Mouse (Mus musculus) lung, adult 2 months (tissue): Measurements from ENCODE around the gene Flad1. TPM values are rescaled to one million over a fixed set of nuclear protein-coding genes. Genes with fewer than 3 reads are reported as not detected.

Source experiments
- DNase-seq: peaks from one replicate; pipeline ENCODE4 v3.0.0; 2022
- H3K4me1 ChIP-seq: fragments of 200-500 bp; 2 replicates; pipeline ENCODE4 v1.6.1; 2011; ENCODE audit warnings: low read length; ENCODE audit not compliant: control insufficient read depth, insufficient read depth
- H3K4me3 ChIP-seq: fragments of 200-500 bp; replicated peaks from 2 replicates; pipeline ENCODE3; 2011; ENCODE audit warnings: low read depth, mild to moderate bottlenecking, control low read depth, low read length; ENCODE audit errors: extremely low read depth
- CTCF ChIP-seq: fragments of 200-500 bp; IDR thresholded peaks from 2 replicates; pipeline ENCODE4 v1.5.1; 2011; ENCODE audit warnings: mild to moderate bottlenecking, low read length, control low read depth; ENCODE audit not compliant: insufficient read depth
- POLR2A ChIP-seq: fragments of 200-500 bp; IDR thresholded peaks from 2 replicates; pipeline ENCODE4 v1.6.1; 2011; ENCODE audit warnings: low read depth, mild to moderate bottlenecking, control low read depth, low read length, borderline replicate concordance; ENCODE audit errors: extremely low read depth
- WGBS: fragments of 180-500 bp; shearing (Covaris S2); methylation state at CpG from one replicate; pipeline ENCODE4 v1.1.7; 2018; 5-methylcytosine and 5-hydroxymethylcytosine counted together
- polyA plus RNA-seq: library from polyadenylated mRNA; depleted of rRNA; stranded (reverse); fragments of >200 nt; gene quantifications from 2 replicates; pipeline ENCODE4 v1.2.3, GENCODE M21; 2012; rRNA removed

Gene Flad1
- polyA plus RNA-seq: 22.9 and 26.6 TPM in 2 replicates

GRCm38 (mm10) chr3:89411490-89412393 is at the start of gene Flad1:
TSS of gene Flad1 (minus strand) at chr3:89411870.
- whole genome bisulfite sequencing: 4% methylated on average over 28 of the region's 28 CpGs
- Histone ChIP-seq H3K4me3 (peak within 1 kb of the TSS; percentile 57), H3K4me1 (peaks cover 3% of the 10 kb centered on the region)
- peak; percentile 99 for DNase-seq
- TF ChIP-seq CTCF (no peak), POLR2A (no peak)

GRCm38 (mm10) chr3:89458965-89459807 is 47.5 kb upstream of the Flad1 start:
- TF ChIP-seq CTCF (no peak), POLR2A (peak; percentile 74; the same call in 1 of the 2 replicates)
- Histone ChIP-seq H3K4me1 (0 out of 2 replicates have a peak, but pooled peaks cover 5% of the 10 kb centered on the region), H3K4me3 (peak overlapping the region; percentile 80)
- DNase-seq: peak; percentile 92
- 1% methylated on average over 33 of the region's 36 CpGs for WGBS

GRCm38 (mm10) chr3:89458372-89458964 is 46.8 kb upstream of the Flad1 start:
- H3K4me1 ChIP-seq: 0 out of 2 replicates have a peak, but pooled peaks cover 5% of the 10 kb centered on the region
- peak overlapping the region; percentile 25 for H3K4me3 ChIP-seq
- no peak for DNase-seq
- WGBS: 28% methylated on average over 13 of the region's 13 CpGs
- no peak for TF ChIP-seq CTCF
- TF ChIP-seq POLR2A: no peak

- no peak overlapping the region for H3K4me3 ChIP-seq
- TF ChIP-seq CTCF: peak; percentile 65
- no peak for TF ChIP-seq POLR2A
- H3K4me1 ChIP-seq: 0 out of 2 replicates have a peak, but pooled peaks cover 5% of the 10 kb centered on the region
- WGBS: 35% methylated on average over 10 of the region's 10 CpGs
- peak; percentile 76 for DNase-seq
Observed at GRCm38 (mm10) chr3:89456726-89457665, 45.3 kb upstream of the Flad1 start.

- no peak for TF ChIP-seq POLR2A
- TF ChIP-seq CTCF: no peak
- DNase-seq: no peak
- H3K4me1 ChIP-seq: 0 out of 2 replicates have a peak, but pooled peaks cover 5% of the 10 kb centered on the region
- WGBS: 57% methylated on average over 1 of the region's 1 CpGs
- H3K4me3 ChIP-seq: no peak overlapping the region
Observed at GRCm38 (mm10) chr3:89455786-89456285, 44.2 kb upstream of the Flad1 start.

GRCm38 (mm10) chr3:89454401-89455177 is 42.9 kb upstream of the Flad1 start, which contains the start of gene Pmvk:
TSS of gene Pmvk (plus strand) at chr3:89454541.
- 60% methylated on average over 10 of the region's 10 CpGs for WGBS
- no peak for TF ChIP-seq POLR2A
- TF ChIP-seq CTCF: no peak
- Histone ChIP-seq H3K4me3 (no peak within 1 kb of the TSS), H3K4me1 (0 out of 2 replicates have a peak, but pooled peaks cover 5% of the 10 kb centered on the region)
- no peak for DNase-seq

GRCm38 (mm10) chr3:89451916-89452315 is 40.2 kb upstream of the Flad1 start:
- 95% methylated on average over 1 of the region's 1 CpGs for WGBS
- Histone ChIP-seq H3K4me3 (no peak overlapping the region), H3K4me1 (peaks cover 4% of the 10 kb centered on the region; the same call in 1 of the 2 replicates)
- peak; percentile 28 for DNase-seq
- no peak for TF ChIP-seq POLR2A
- TF ChIP-seq CTCF: no peak
